Mouse (Mus musculus) midbrain, embryonic 11.5 days (tissue): ENCODE measurements around the gene Midn. TPM values are rescaled to one million over a fixed set of nuclear protein-coding genes. Genes with fewer than 3 reads are reported as not detected.

Experiments
- ATAC-seq: fragments of 200-750 bp; cut with Nextera tagmentation; 2 replicates; pipeline ENCODE4 v1.8.0; 2017; ENCODE audit warnings: moderate TSS enrichment, moderate library complexity; ENCODE audit not compliant: low FRiP score
- DNase-seq: peaks from one replicate; pipeline ENCODE4 v3.0.0; 2015; ENCODE audit warnings: low spot score; ENCODE audit errors: missing footprints
- H3K27ac ChIP-seq: fragments of 300-500 bp; sonication (generic); 2 replicates; pipeline ENCODE4 v1.5.1; 2014; ENCODE audit warnings: low read depth, low read length
- H3K27me3 ChIP-seq: fragments of 300-500 bp; sonication (generic); 2 replicates; pipeline ENCODE4 v1.6.1; 2014; ENCODE audit warnings: mild to moderate bottlenecking, low read length, moderate library complexity, mixed read lengths; ENCODE audit not compliant: control insufficient read depth, insufficient read depth
- H3K36me3 ChIP-seq: fragments of 300-500 bp; sonication (generic); 2 replicates; pipeline ENCODE4 v1.6.1; 2014; ENCODE audit warnings: mild to moderate bottlenecking, low read length, moderate library complexity, mixed read lengths; ENCODE audit not compliant: control insufficient read depth, insufficient read depth
- H3K4me1 ChIP-seq: fragments of 300-500 bp; sonication (generic); 2 replicates; pipeline ENCODE4 v1.6.1; 2014; ENCODE audit warnings: low read length; ENCODE audit not compliant: control insufficient read depth, insufficient read depth
- H3K4me2 ChIP-seq: fragments of 300-500 bp; sonication (generic); 2 replicates; pipeline ENCODE4 v1.6.1; 2014; ENCODE audit warnings: mild to moderate bottlenecking, moderate library complexity
- H3K4me3 ChIP-seq: fragments of 300-500 bp; sonication (generic); 2 replicates; pipeline ENCODE4 v1.5.1; 2014; ENCODE audit warnings: low read depth, low read length
- H3K9ac ChIP-seq: fragments of 300-500 bp; sonication (generic); 2 replicates; pipeline ENCODE4 v1.6.1; 2014; ENCODE audit warnings: low read length
- H3K9me3 ChIP-seq: fragments of 300-500 bp; sonication (generic); 2 replicates; pipeline ENCODE4 v1.6.1; 2016; ENCODE audit warnings: low read length; ENCODE audit not compliant: control insufficient read depth
- WGBS: fragments of 180-500 bp; shearing (Covaris S2); extraction: QIAGEN DNeasy Blood & Tissue Kit; methylation state at CpG from one replicate; pipeline ENCODE4 v1.1.7; 2014; 5-methylcytosine and 5-hydroxymethylcytosine counted together
- polyA plus RNA-seq: library from polyadenylated mRNA; unstranded; fragments of >200 nt; fragmentation: Nextera tagmentation; extraction: Ambion mirVana; gene quantifications from 2 replicates; pipeline ENCODE4 v1.2.1, GENCODE M21; 2014

The Midn gene
- 66.0 and 71.3 TPM in 2 replicates for polyA plus RNA-seq

GRCm38 (mm10) chr10:80147719-80148601 lies at the start of gene Midn:
Midn (plus strand) TSS chr10:80148272.
- Histone ChIP-seq H3K27ac (peak within 1 kb of the TSS; percentile 97), H3K9ac (peak within 1 kb of the TSS; percentile 100), H3K4me1 (peaks cover 24% of the 10 kb centered on the region), H3K4me3 (peak within 1 kb of the TSS; percentile 99), H3K9me3 (no peaks in the 10 kb centered on the region), H3K36me3 (peaks cover 16% of the 10 kb centered on the region), H3K27me3 (no peaks in the 10 kb centered on the region), H3K4me2 (peak within 1 kb of the TSS; percentile 74)
- WGBS, result 3% methylated on average over 39 of the region's 42 CpGs
- DNase-seq (peak; percentile 96), ATAC-seq (peak; percentile 36)

GRCm38 (mm10) chr10:80098630-80099029 lies 49.4 kb upstream of the Midn start:
- no peaks in the 10 kb centered on the region for H3K9me3 ChIP-seq
- no peak overlapping the region for H3K4me2 ChIP-seq
- DNase-seq, result no peak
- no peak overlapping the region for H3K9ac ChIP-seq
- no peaks in the 10 kb centered on the region for H3K36me3 ChIP-seq
- H3K27ac ChIP-seq, result no peak overlapping the region
- no peak for ATAC-seq
- no peak overlapping the region for H3K4me3 ChIP-seq
- no peaks in the 10 kb centered on the region for H3K27me3 ChIP-seq
- WGBS, result 89% methylated on average over 5 of the region's 5 CpGs
- H3K4me1 ChIP-seq, result peaks cover 11% of the 10 kb centered on the region; the same call in 1 of the 2 replicates

GRCm38 (mm10) chr10:80100982-80101381 lies 47.1 kb upstream of the Midn start:
- DNase-seq (no peak), ATAC-seq (no peak)
- Histone ChIP-seq H3K27me3 (no peaks in the 10 kb centered on the region), H3K9ac (no peak overlapping the region), H3K4me3 (no peak overlapping the region), H3K9me3 (no peaks in the 10 kb centered on the region), H3K27ac (no peak overlapping the region), H3K36me3 (no peaks in the 10 kb centered on the region), H3K4me2 (no peak overlapping the region), H3K4me1 (peaks cover 11% of the 10 kb centered on the region; the same call in 1 of the 2 replicates)
- 69% methylated on average over 11 of the region's 11 CpGs for WGBS

GRCm38 (mm10) chr10:80102216-80102915 lies 45.7 kb upstream of the Midn start:
- H3K27ac ChIP-seq, result 0 out of 2 replicates have a peak overlapping the region, but pooled peaks have one; percentile 8
- 0% methylated on average over 56 of the region's 59 CpGs for WGBS
- H3K9me3 ChIP-seq, result no peaks in the 10 kb centered on the region
- H3K9ac ChIP-seq, result peak overlapping the region; percentile 91
- H3K4me2 ChIP-seq, result peak overlapping the region; percentile 60
- ATAC-seq (peak; percentile 92), DNase-seq (peak; percentile 99)
- no peaks in the 10 kb centered on the region for H3K36me3 ChIP-seq
- H3K4me3 ChIP-seq, result peak overlapping the region; percentile 95
- H3K27me3 ChIP-seq, result no peaks in the 10 kb centered on the region
- H3K4me1 ChIP-seq, result peaks cover 8% of the 10 kb centered on the region; the same call in 1 of the 2 replicates

GRCm38 (mm10) chr10:80103032-80103431 lies 45.0 kb upstream of the Midn start:
- H3K36me3 ChIP-seq, result no peaks in the 10 kb centered on the region
- no peaks in the 10 kb centered on the region for H3K9me3 ChIP-seq
- 76% methylated on average over 2 of the region's 2 CpGs for WGBS
- H3K27ac ChIP-seq, result no peak overlapping the region
- no peak overlapping the region for H3K4me3 ChIP-seq
- no peaks in the 10 kb centered on the region for H3K27me3 ChIP-seq
- DNase-seq (no peak), ATAC-seq (0 out of 2 replicates have a peak, but pooled peaks have one; percentile 8)
- H3K9ac ChIP-seq, result peak overlapping the region; percentile 91
- H3K4me2 ChIP-seq, result peak overlapping the region; percentile 60; the same call in 1 of the 2 replicates
- H3K4me1 ChIP-seq, result peaks cover 8% of the 10 kb centered on the region; the same call in 1 of the 2 replicates

- no peaks in the 10 kb centered on the region for H3K36me3 ChIP-seq
- H3K4me3 ChIP-seq, result no peak overlapping the region
- H3K9ac ChIP-seq, result no peak overlapping the region
- no peak overlapping the region for H3K4me2 ChIP-seq
- H3K9me3 ChIP-seq, result no peaks in the 10 kb centered on the region
- no peaks in the 10 kb centered on the region for H3K27me3 ChIP-seq
- peaks cover 8% of the 10 kb centered on the region; the same call in 1 of the 2 replicates for H3K4me1 ChIP-seq
- no peak for ATAC-seq
- no peak overlapping the region for H3K27ac ChIP-seq
- no peak for DNase-seq
- WGBS, result 77% methylated on average over 3 of the region's 3 CpGs
Measured at GRCm38 (mm10) chr10:80104181-80104580, 43.9 kb upstream of the Midn start.

DNA sequence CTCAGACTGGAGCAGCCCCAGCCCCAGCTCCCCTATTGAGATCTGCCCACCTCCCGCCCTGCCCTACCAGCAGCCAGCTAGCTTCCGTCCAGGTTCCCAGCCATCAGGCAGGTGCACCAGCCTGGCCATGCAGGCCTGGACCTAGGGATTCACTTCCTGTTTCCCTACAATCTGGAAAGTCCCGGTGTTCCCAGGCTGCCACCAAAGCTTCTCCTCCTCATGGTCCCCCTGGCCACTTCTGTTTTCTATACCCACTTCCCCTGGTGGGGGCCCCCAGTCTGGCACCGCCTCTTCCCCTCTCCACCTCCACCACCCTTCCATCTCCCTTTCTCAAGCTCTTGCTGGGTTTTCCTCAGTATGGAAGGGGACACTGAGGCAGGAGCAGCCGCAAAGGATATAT lies 42.6 kb upstream of the Midn start, which contains the start of gene Sbno2:
Sbno2 (minus strand) TSS at position 112 of the 400 bp plus-strand sequence.
- H3K36me3 ChIP-seq, result no peaks in the 10 kb centered on the region
- DNase-seq (no peak), ATAC-seq (no peak)
- H3K9ac ChIP-seq, result no peak within 1 kb of the TSS
- H3K4me3 ChIP-seq, result no peak within 1 kb of the TSS
- H3K27ac ChIP-seq, result no peak within 1 kb of the TSS
- H3K9me3 ChIP-seq, result no peaks in the 10 kb centered on the region
- 68% methylated on average over 5 of the region's 5 CpGs for WGBS
- no peak within 1 kb of the TSS for H3K4me2 ChIP-seq
- no peaks in the 10 kb centered on the region for H3K27me3 ChIP-seq
- peaks cover 8% of the 10 kb centered on the region; the same call in 1 of the 2 replicates for H3K4me1 ChIP-seq

- Histone ChIP-seq H3K9ac (no peak overlapping the region), H3K27ac (no peak overlapping the region), H3K36me3 (no peaks in the 10 kb centered on the region), H3K9me3 (no peaks in the 10 kb centered on the region), H3K4me1 (peaks cover 8% of the 10 kb centered on the region; the same call in 1 of the 2 replicates), H3K4me2 (no peak overlapping the region), H3K4me3 (no peak overlapping the region), H3K27me3 (no peaks in the 10 kb centered on the region)
- no peak for DNase-seq
- no peak for ATAC-seq
- 80% methylated on average over 5 of the region's 5 CpGs for WGBS
Measured at GRCm38 (mm10) chr10:80105926-80106325, 42.1 kb upstream of the Midn start.
